Mouse (Mus musculus): Measurements from ENCODE around the gene Csnk2a2.

Csnk2a2 gene

DNA sequence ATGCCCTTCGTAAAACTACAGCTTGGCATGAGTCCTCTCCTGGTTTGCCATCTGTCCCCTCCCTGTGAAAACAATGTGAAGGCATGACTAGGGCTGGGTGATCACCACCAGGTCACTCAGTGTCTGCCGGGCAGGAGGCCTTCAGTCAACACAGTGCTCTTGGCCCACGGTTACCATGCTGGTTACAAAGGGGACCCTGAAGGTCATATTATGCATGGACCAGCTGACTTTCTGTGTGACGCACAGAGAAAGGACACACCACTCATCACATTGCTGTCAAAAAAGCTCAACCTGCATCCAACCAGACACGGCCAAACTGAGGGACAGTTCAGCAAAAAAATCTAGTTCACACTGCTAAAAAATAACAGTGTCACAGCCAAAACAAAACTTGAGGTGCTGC lies at the start of gene Csnk2a2:
Csnk2a2 (minus strand) TSS at position 34 of the 400 bp plus-strand sequence.
- DNase-seq (ENCODE audit: low spot score in 2 of 2), result no peak

DNA sequence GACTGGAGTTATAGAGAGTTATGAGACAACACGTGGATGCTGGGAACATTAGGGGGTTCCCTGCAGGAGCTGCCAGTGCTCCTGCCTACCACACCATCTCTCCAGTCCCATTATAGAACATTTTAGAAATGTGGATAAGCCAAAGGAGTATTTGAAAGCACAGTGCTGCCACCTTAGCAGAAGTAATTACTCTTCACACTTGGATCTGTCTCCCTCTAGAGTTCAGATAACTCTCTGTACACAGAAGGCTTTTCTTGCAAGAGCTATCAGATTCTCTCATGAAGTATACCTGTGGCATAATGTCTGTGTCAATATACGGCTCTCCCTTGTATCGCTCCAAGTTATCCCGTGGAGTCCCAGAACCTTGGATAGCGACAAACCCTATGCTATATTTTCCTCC lies 49.6 kb upstream of the Csnk2a2 start:
- no peak for DNase-seq (ENCODE audit: low spot score in 2 of 2)

DNA sequence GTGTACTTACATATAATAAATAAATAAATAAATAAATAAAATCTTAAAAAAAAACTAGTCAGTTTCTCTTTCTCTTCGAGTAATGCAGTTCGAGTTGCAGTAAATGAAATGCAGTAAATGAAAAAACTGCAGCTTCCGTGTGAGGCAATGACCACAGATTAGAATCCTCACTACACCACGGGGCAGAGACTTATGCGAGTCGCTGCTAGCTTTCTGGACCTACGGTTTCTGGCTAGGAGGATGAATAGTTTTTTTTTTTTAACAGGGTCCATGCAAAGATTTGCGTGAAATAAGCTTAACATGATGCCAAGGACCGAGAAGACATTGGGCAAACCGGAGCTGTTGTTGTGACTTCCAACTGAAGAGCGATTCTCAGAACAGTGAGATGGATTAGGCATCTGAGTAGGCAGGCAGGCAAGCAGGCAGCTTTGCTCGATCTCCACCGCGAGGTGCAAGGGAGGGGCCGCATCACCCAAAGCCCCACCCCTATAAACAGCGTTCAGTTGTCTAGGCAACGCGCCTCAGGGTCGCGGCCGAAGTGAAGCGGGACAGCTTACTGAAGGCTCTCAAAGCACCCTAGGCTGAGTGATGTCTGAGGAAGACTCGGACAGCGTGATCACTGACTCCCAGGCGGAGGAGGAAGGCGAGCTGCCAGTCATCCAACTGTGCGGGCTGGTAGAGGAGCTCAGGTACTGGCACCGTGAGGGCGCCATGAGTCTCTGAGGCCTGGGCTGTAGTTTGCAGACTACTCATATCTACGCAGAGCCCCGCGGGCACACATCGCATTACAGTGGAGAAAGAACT lies 43.9 kb upstream of the Csnk2a2 start, which contains the start of gene Ccdc113:
Ccdc113 (plus strand) TSS at position 502 of the 804 bp plus-strand sequence.
- DNase-seq (ENCODE audit: low spot score in 2 of 2), result peak; percentile 67 to 73

- DNase-seq (ENCODE audit: low spot score in 2 of 2), result no peak
Measured at GRCm38 (mm10) chr8:95532206-95532605, 42.4 kb upstream of the Csnk2a2 start.

- no peak for DNase-seq (ENCODE audit: low spot score in 2 of 2)
Measured at GRCm38 (mm10) chr8:95528750-95529310, 39.0 kb upstream of the Csnk2a2 start.

DNA sequence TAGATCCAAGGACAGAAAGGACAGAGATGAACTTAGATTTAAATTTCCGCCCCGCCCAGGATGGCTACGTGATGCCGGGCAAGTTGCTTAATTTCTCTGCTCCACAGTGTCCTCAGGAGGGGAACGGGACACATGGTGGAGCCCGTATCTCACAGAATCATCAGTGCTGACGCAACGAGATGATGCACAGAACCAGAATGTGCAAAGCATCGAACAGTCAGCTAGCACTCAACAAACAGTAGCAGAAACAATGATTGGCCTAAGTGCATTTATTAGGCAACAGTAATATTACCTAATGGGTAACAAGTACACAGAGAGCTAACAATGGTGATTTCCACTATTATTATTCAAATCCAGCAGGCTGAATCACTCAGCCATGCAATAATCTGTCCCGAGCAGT lies 38.4 kb upstream of the Csnk2a2 start:
- DNase-seq (ENCODE audit: low spot score in 2 of 2), result no peak

- no peak for DNase-seq (ENCODE audit: low spot score in 2 of 2)
Measured at GRCm38 (mm10) chr8:95523991-95524390, 34.2 kb upstream of the Csnk2a2 start.

GRCm38 (mm10) chr8:95516928-95517327 lies 27.1 kb upstream of the Csnk2a2 start:
- DNase-seq (ENCODE audit: low spot score in 2 of 2), result peak in 1 of 2 experiments; percentile 46

- DNase-seq (ENCODE audit: low spot score in 2 of 2), result no peak
Measured at GRCm38 (mm10) chr8:95513219-95513618, 23.4 kb upstream of the Csnk2a2 start.

DNA sequence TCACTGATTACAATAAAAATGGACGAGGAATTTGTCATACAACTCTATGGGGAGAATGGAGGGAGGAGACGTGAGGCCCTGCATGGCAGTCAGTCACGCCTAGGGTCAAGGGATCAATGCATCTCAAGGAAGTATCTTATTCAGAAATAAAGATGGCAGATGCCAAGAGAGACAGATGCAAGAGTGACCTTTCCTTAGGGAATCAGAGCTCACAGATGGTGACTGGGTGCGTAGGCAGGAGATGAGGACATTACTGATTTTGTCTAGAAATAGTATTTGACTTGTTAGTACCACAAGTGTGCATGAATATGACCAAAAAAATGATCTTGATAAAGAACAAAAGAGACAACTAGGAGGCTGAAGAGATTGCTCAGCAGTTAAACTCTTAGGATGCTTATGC lies 22.4 kb upstream of the Csnk2a2 start:
- DNase-seq (ENCODE audit: low spot score in 2 of 2), result no peak

DNA sequence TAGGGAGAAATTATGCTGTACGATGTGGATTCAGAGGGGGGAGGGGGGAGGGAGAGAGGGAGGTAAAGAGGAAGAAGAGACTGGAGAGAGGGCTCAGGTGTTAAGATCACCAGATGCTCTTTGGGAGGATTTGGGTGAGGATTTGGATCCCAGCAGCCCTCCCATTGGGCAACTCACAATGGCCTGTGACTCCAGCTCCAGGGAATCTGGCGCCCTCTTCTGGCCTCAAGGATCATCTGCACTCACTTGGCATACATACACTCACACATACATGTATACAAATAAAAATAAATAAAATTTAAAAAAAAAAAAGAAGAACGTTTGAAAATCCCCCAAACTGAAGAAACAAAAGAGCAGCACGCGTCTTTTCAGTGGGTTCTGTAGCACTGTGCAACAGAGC lies 16.4 kb upstream of the Csnk2a2 start:
- no peak for DNase-seq (ENCODE audit: low spot score in 2 of 2)

DNA sequence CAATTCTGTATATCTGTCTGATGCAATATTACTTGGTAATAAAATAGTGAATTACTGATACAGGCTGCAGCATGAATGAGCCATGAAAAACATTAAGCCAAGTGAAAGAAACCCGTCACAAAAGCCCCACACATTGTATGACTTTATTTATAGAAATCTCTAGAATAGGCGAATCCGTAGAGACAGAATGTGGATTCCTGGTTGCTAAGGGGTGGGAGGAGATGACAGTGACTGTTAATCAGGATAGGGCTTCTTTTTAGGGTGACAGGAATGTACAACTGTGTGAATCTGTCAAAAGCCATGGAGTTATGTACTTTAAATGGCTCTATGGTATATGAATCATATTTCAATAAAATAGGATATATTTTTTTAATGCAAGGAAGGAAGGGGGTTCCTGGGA lies 15.8 kb upstream of the Csnk2a2 start:
- peak in 1 of 2 experiments; percentile 64 for DNase-seq (ENCODE audit: low spot score in 2 of 2)

DNA sequence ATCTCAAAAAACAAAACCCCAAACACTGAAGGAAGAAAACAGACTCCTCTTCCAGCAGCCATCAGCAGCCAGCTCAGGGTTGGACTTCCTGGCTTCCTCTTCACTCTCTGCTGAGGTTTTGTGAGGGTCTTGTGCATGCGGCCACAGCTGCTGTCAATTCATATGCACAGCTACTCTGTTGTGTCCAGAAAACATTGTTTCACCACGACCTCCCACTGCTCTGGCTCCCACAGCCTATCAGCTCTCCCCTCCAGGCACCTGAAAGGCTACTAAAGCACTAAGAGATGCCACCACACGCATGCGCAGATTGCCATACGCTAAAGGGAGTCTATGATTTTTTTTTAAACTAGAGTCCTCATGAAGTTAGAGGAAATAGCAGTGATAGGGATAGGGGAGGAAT lies 15.0 kb upstream of the Csnk2a2 start:
- DNase-seq (ENCODE audit: low spot score in 2 of 2), result peak in 1 of 2 experiments; percentile 49

DNA sequence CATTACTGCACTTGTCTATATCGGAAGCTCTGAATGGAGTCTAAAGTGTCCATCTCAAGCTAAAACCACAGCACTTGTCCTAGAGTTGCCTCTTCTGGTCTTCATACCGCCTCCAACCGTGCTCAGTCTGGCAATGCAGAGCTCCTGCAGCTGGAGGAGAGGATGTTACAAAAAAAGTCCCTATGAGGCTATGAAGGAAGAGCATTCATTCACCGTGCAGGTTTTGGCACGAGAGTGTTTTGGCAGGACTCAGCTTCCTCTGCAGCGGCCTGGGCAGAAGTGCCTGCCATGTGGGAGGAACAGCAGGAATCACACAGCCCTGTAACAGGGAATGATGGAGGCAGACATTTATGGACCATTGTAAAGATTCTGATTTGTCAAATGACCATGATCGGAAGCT lies 12.6 kb upstream of the Csnk2a2 start:
- peak; percentile 60 for DNase-seq (ENCODE audit: low spot score in 2 of 2)

DNA sequence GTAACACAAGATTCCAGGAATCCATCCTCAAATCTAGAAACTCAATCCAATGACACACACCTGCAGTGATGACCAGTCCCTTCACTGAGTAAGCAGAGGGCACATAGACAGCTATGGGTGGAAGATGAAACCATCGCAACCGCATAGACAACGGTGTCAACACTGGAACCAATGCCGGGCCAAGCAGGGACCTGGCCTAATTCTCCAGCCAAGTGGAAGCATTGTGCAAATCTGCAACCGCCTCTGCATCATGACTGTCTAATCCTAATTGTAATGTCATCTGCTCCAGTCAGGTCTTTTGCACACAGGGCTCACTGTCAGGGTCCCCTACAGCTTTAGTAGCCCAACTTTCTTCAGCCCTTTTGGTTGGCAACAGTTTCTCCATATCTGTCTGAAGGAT lies 10.6 kb upstream of the Csnk2a2 start:
- DNase-seq (ENCODE audit: low spot score in 2 of 2), result no peak

DNA sequence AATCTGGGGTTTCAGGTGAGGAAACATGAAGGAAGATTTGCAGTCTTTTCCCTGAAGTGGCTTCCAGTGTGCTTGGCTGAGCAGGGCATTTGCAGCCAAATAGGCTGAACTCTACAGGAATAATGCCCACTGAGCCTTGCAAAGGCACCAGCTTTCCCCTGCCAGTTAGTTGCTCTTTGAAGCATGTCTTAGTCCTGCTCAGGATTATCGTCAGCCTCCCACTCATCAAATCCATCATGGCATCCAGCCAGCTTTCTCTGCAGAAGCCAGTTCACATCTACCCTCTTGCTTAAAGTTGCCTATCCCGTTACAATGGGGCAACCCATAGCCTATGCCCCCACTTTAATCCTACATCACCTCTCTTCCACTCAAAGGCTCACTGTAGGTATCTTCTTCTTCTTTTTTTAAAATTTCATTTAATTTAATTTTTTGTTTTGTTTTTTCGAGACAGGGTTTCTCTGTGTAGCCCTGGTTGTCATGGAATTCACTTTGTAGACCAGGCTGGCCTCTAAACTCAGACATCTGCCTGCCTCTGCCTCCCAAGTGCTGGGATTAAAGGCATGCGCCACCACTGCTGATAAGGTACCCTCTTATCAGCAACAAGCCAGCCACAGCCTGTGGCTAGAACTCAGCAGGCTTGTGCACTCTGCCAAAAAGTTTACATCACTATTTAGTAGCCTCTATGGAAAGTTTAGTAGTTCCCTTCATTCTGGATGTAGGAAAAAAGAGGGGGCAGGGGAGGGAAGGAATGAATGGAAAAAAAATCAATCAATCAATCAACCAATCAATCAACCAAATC lies 9.6 kb upstream of the Csnk2a2 start:
- no peak for DNase-seq (ENCODE audit: low spot score in 2 of 2)

GRCm38 (mm10) chr8:95497821-95498220 lies 8.0 kb upstream of the Csnk2a2 start:
- DNase-seq (ENCODE audit: low spot score in 2 of 2), result no peak

DNA sequence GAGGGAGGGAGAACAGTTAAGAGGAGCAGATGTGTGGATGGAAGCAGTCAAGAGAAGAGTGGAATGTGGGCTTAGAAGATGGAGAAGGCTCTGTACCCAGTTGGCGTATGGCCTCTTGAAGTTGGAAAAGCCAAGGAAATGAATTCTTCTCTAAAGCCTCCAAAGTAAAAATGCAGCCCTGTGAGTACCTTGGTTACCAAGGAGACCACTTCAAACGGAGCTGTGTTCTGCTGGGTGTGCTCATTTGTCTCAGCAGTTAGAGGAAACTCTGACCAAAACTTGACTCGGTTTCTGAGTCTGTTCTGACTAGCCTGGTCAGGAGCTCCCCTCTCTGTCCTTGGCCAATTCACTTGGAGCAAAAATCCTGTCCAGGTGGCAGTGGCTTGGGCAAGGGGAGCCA lies 6.6 kb upstream of the Csnk2a2 start:
- no peak for DNase-seq (ENCODE audit: low spot score in 2 of 2)

DNA sequence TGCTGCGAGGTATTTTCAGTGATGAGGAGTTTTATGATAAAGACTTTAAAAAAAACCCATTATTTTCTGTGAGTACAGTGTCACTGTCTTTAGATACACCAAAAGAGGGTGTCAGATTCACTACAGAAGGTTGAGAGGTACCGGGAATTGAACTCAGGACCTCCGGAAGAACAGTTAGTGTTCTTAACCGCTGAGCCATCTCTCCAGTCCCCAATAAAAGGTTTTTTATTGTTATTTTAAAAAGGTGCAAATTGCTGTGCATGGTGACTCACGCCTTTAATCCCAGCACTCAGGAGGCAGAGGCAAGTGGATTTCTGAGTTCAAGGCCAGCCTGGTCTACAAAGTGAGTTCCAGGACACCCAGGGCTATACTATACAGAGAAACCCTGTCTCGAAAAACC lies 5.6 kb upstream of the Csnk2a2 start:
- DNase-seq (ENCODE audit: low spot score in 2 of 2), result no peak

DNA sequence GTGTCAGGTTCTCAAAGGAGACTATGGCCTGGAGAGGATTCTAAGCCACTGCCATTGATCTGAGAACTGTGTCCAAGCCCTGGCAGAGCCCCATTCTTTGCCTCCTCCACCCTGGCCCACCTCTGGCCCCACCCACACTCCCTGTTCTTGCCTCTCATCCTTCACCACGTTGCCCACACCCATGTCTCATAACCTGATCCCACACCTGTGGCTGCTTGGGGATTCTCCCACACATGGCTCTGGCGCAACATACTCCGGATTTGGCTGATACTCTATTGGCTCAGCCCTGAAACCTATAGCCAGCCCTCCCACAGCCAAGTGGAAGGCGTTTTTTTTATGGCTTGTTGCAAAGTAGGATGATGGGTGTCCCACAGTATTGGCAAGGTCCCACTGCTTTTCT lies 2.2 kb upstream of the Csnk2a2 start:
- no peak for DNase-seq (ENCODE audit: low spot score in 2 of 2)

GRCm38 (mm10) chr8:95488698-95489332 lies 1.0 kb downstream of the Csnk2a2 start:
- peak; percentile 87 to 88 for DNase-seq (ENCODE audit: low spot score in 2 of 2)
